Mouse (Mus musculus) MEL (cell line): ENCODE results near the gene Atp5d. TPM values are rescaled to one million over a fixed set of nuclear protein-coding genes. Genes with fewer than 3 reads are reported as not detected.

Source experiments
- DNase-seq: peaks from one replicate; pipeline ENCODE4 v3.0.0; 2011; ENCODE audit warnings: low read depth, low spot score
- H3K27ac ChIP-seq: 2 replicates; pipeline ENCODE4 v1.5.1; 2012; ENCODE audit warnings: low read depth, mild to moderate bottlenecking, control low read depth, low read length, moderate library complexity; ENCODE audit not compliant: control insufficient read depth
- H3K27me3 ChIP-seq, 2 experiments: fragments of 150-350 bp in 1 of 2; sonication (generic) in 1 of 2; 2 replicates each; pipeline ENCODE4 v1.6.1; 2012; ENCODE audit warnings: low read length in 2 of 2, mild to moderate bottlenecking in 2 of 2, improper control_type of control experiment in 1 of 2, moderate library complexity in 1 of 2; ENCODE audit not compliant: insufficient read depth in 2 of 2, control insufficient read depth in 1 of 2
- H3K36me3 ChIP-seq, 2 experiments: 2 replicates each; pipeline ENCODE4 v1.6.1; 2012 to 2014; ENCODE audit warnings: low read length in 2 of 2, improper control_type of control experiment in 1 of 2, inconsistent platforms in 1 of 2, mild to moderate bottlenecking in 1 of 2; ENCODE audit not compliant: insufficient read depth in 2 of 2, control insufficient read depth in 1 of 2
- H3K4me1 ChIP-seq, 2 experiments: fragments of 150-350 bp in 1 of 2; sonication (generic) in 1 of 2; 2 replicates each; pipeline ENCODE4 v1.6.1; 2012; ENCODE audit warnings: low read length in 2 of 2, improper control_type of control experiment in 1 of 2, mild to moderate bottlenecking in 1 of 2; ENCODE audit not compliant: insufficient read depth in 2 of 2, control insufficient read depth in 1 of 2
- H3K4me3 ChIP-seq, 2 experiments: fragments of 150-350 bp in 1 of 2; sonication (generic) in 1 of 2; 2 replicates each; pipeline ENCODE4 v1.5.1; 2012; ENCODE audit warnings: low read depth in 2 of 2, low read length in 2 of 2, mild to moderate bottlenecking in 2 of 2, moderate library complexity in 2 of 2, control low read depth in 1 of 2, improper control_type of control experiment in 1 of 2; ENCODE audit not compliant: control insufficient read depth in 1 of 2, insufficient read depth in 1 of 2
- H3K79me2 ChIP-seq: 2 replicates; pipeline ENCODE4 v1.6.1; 2012; ENCODE audit warnings: mild to moderate bottlenecking, low read length, moderate library complexity; ENCODE audit not compliant: control insufficient read depth, poor library complexity, insufficient read depth
- H3K9ac ChIP-seq: 2 replicates; pipeline ENCODE4 v1.6.1; 2012; ENCODE audit warnings: low read depth, mild to moderate bottlenecking, control low read depth, low read length, moderate library complexity; ENCODE audit not compliant: control insufficient read depth, poor library complexity, severe bottlenecking
- H3K9me3 ChIP-seq: fragments of 150-350 bp; sonication (generic); replicated peaks from 2 replicates; pipeline ENCODE4 v1.6.1; 2012; ENCODE audit warnings: mild to moderate bottlenecking, low read length, improper control_type of control experiment, moderate library complexity; ENCODE audit not compliant: insufficient read depth
- BHLHE40 ChIP-seq: IDR thresholded peaks from 2 replicates; pipeline ENCODE4 v1.6.1; 2012; ENCODE audit warnings: low read depth, mild to moderate bottlenecking, inconsistent platforms, low read length, improper control_type of control experiment, borderline replicate concordance
- E2F4 ChIP-seq: IDR thresholded peaks from 2 replicates; pipeline ENCODE4 v1.6.1; 2011; ENCODE audit warnings: low read depth, low read length, improper control_type of control experiment, borderline replicate concordance
- ELF1 ChIP-seq: IDR thresholded peaks from 2 replicates; pipeline ENCODE4 v1.6.1; 2014; ENCODE audit warnings: low read depth, mild to moderate bottlenecking, inconsistent platforms, low read length, improper control_type of control experiment, moderate library complexity
- ETS1 ChIP-seq: IDR thresholded peaks from 2 replicates; pipeline ENCODE4 v1.6.1; 2012; ENCODE audit warnings: low read depth, mild to moderate bottlenecking, inconsistent platforms, low read length, improper control_type of control experiment, moderate library complexity
- HCFC1 ChIP-seq: IDR thresholded peaks from 2 replicates; pipeline ENCODE4 v1.6.1; 2012; ENCODE audit warnings: low read depth, mild to moderate bottlenecking, inconsistent platforms, low read length, improper control_type of control experiment, moderate library complexity
- KAT2A ChIP-seq: conservative IDR thresholded peaks from 2 replicates; pipeline ENCODE4 v1.6.1; 2012; ENCODE audit warnings: low read depth, low read length, improper control_type of control experiment, inconsistent platforms
- MXI1 ChIP-seq: IDR thresholded peaks from 2 replicates; pipeline ENCODE4 v1.6.1; 2011; ENCODE audit warnings: mild to moderate bottlenecking, low read depth, low read length, improper control_type of control experiment
- MYC ChIP-seq: IDR thresholded peaks from 2 replicates; pipeline ENCODE4 v1.6.1; 2011; ENCODE audit warnings: low read depth, mild to moderate bottlenecking, low read length, improper control_type of control experiment, moderate library complexity
- NELFE ChIP-seq: IDR thresholded peaks from 2 replicates; pipeline ENCODE4 v1.6.1; 2011; ENCODE audit warnings: low read depth, low read length, improper control_type of control experiment
- NRF1 ChIP-seq: IDR thresholded peaks from 2 replicates; pipeline ENCODE4 v1.6.1; 2014; ENCODE audit warnings: low read depth, mild to moderate bottlenecking, inconsistent platforms, low read length, improper control_type of control experiment, moderate library complexity; ENCODE audit not compliant: poor library complexity, insufficient read depth, severe bottlenecking
- POLR2A ChIP-seq, 2 experiments: IDR thresholded peaks; 2 replicates each; pipeline ENCODE4 v1.6.1; 2011 to 2012; ENCODE audit warnings: low read length in 2 of 2, mild to moderate bottlenecking in 2 of 2, control low read depth in 1 of 2, improper control_type of control experiment in 1 of 2, low read depth in 1 of 2, moderate library complexity in 1 of 2; ENCODE audit not compliant: control insufficient read depth in 1 of 2, insufficient read depth in 1 of 2, poor library complexity in 1 of 2
- RCOR1 ChIP-seq: IDR thresholded peaks from 2 replicates; pipeline ENCODE4 v1.6.1; 2012; ENCODE audit warnings: low read depth, mild to moderate bottlenecking, inconsistent platforms, low read length, improper control_type of control experiment
- SIN3A ChIP-seq: IDR thresholded peaks from 2 replicates; pipeline ENCODE4 v1.6.1; 2012; ENCODE audit warnings: low read length, improper control_type of control experiment, inconsistent platforms
- SMC3 ChIP-seq: IDR thresholded peaks from 2 replicates; pipeline ENCODE4 v1.6.1; 2011; ENCODE audit warnings: low read depth, low read length, improper control_type of control experiment
- TAL1 ChIP-seq: IDR thresholded peaks from 2 replicates; pipeline ENCODE4 v1.6.1; 2012; ENCODE audit warnings: mild to moderate bottlenecking, inconsistent platforms, low read length, moderate library complexity, mixed read lengths
- USF2 ChIP-seq, 2 experiments: IDR thresholded peaks; 2 replicates each; pipeline ENCODE4 v1.6.1; 2011 to 2012; ENCODE audit warnings: improper control_type of control experiment in 2 of 2, low read length in 2 of 2, borderline replicate concordance in 1 of 2, inconsistent platforms in 1 of 2, low read depth in 1 of 2, mild to moderate bottlenecking in 1 of 2; ENCODE audit not compliant: insufficient read depth in 1 of 2
- ZC3H11A ChIP-seq: IDR thresholded peaks from 2 replicates; pipeline ENCODE4 v1.6.1; 2012; ENCODE audit warnings: low read depth, mild to moderate bottlenecking, inconsistent platforms, low read length, improper control_type of control experiment
- ZMIZ1 ChIP-seq: IDR thresholded peaks from 2 replicates; pipeline ENCODE4 v1.6.1; 2012; ENCODE audit warnings: low read depth, mild to moderate bottlenecking, inconsistent platforms, low read length, improper control_type of control experiment, moderate library complexity
- polyA plus RNA-seq, 2 experiments: library from polyadenylated mRNA; stranded (reverse) in 1 of 2; unstranded in 1 of 2; fragments of >175 nt in 1 of 2; fragments of >200 nt in 1 of 2; gene quantifications; 2 replicates each; pipeline versions ENCODE4 v1.2.1 to v1.2.4; 2012; ENCODE audit warnings: low replicate concordance in 2 of 2, low read depth in 1 of 2; ENCODE audit not compliant: insufficient read length in 2 of 2, insufficient read depth in 1 of 2, missing spikeins in 1 of 2
- total RNA-seq: library from RNA; depleted of rRNA; stranded (reverse); fragments of 300-350 nt; gene quantifications from 2 replicates; pipeline ENCODE4 v1.2.3, GENCODE M21; 2012

Gene Atp5d
- total and polyA plus RNA-seq, 3 experiments, result 300 to 657 (median 308) TPM

GRCm38 (mm10) chr10:80129846-80130245 is 8.6 kb upstream of the Atp5d start:
- Histone ChIP-seq H3K4me3 (no peak overlapping the region), H3K27ac (no peak overlapping the region), H3K9me3 (no peaks in the 10 kb centered on the region), H3K4me1 (no peaks in the 10 kb centered on the region), H3K36me3 (no peaks in the 10 kb centered on the region; a peak in 1 of 4 replicates)
- no peak for DNase-seq
- TF ChIP-seq NRF1 (no peak), HCFC1 (no peak), SIN3A (no peak), SMC3 (no peak), ETS1 (no peak), POLR2A (IDR thresholded peaks at IDR 0.05; ENCODE audit: control insufficient read depth in 1 of 2, insufficient read depth in 1 of 2, low read depth in 1 of 2, low read length in 2 of 2, poor library complexity in 1 of 2) (0 out of 4 replicates have a peak, but pooled peaks of 1 of the 2 experiments have one; percentile 4), BHLHE40 (no peak)
- TF ChIP-seq, all 39 proteins: peak for 1
- Histone ChIP-seq H3K27me3 (no peaks in the 10 kb centered on the region), H3K79me2 (peaks cover 4% of the 10 kb centered on the region; the same call in 1 of the 2 replicates), H3K9ac (no peak overlapping the region)

DNA sequence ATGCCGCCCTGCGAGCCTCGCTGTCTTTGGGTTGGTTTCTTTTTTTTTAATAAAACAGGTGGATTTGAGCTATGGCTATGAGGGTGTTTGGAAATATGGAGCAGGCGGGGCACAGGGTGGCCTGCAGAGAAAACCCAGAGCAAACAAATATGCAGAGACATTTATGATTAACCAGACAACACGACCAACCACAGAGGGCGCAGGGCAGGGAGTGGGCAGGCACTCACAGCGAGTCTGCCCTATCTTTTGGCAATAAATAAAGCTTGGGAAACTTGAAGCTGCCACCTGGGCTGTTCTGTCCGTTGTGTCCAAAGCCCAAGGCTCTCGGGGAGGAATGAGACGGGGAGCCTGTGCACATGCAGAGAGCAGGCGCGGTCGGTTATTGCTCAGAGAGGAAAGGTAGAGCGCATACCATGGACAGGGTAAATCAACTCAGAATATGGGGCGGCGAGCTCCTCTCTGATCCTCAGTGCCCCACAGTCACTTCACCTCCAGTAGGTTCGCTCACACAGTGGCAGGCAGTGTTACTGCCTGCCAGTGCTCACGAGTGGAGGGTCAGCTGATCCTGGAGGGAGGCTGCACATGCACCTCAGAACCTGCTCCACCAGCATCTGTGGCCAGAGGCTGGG is 7.9 kb upstream of the Atp5d start:
- Histone ChIP-seq H3K27me3 (no peaks in the 10 kb centered on the region), H3K4me1 (no peaks in the 10 kb centered on the region)
- TF ChIP-seq SIN3A, result no peak
- no peak for TF ChIP-seq HCFC1
- TF ChIP-seq ZC3H11A, result no peak
- no peak; a peak in 1 of 4 replicates for TF ChIP-seq POLR2A (IDR thresholded peaks at IDR 0.05; ENCODE audit: control insufficient read depth in 1 of 2, insufficient read depth in 1 of 2, low read depth in 1 of 2, low read length in 2 of 2, poor library complexity in 1 of 2)
- no peak for TF ChIP-seq ELF1
- no peak for TF ChIP-seq MXI1
- no peak for TF ChIP-seq USF2 (IDR thresholded peaks at IDR 0.05; ENCODE audit: borderline replicate concordance in 1 of 2, insufficient read depth in 1 of 2, low read depth in 1 of 2, low read length in 2 of 2)
- no peak for TF ChIP-seq RCOR1
- no peak; the same call in 1 of the 2 replicates for TF ChIP-seq ZMIZ1
- TF ChIP-seq SMC3, result no peak
- no peak for TF ChIP-seq MYC
- TF ChIP-seq NELFE, result no peak
- no peak for TF ChIP-seq KAT2A
- TF ChIP-seq E2F4, result no peak
- TF ChIP-seq TAL1, result no peak
- TF ChIP-seq NRF1, result no peak
- TF ChIP-seq, all 39 proteins: peak for 0
- Histone ChIP-seq H3K79me2 (no peaks in the 10 kb centered on the region; the same call in 1 of the 2 replicates), H3K27ac (no peak overlapping the region), H3K9me3 (no peaks in the 10 kb centered on the region), H3K36me3 (no peaks in the 10 kb centered on the region; a peak in 1 of 4 replicates), H3K4me3 (no peak overlapping the region), H3K9ac (no peak overlapping the region)
- no peak for DNase-seq
